Mouse (Mus musculus): ENCODE results near the gene Aldh16a1.

Gene Aldh16a1

DNA sequence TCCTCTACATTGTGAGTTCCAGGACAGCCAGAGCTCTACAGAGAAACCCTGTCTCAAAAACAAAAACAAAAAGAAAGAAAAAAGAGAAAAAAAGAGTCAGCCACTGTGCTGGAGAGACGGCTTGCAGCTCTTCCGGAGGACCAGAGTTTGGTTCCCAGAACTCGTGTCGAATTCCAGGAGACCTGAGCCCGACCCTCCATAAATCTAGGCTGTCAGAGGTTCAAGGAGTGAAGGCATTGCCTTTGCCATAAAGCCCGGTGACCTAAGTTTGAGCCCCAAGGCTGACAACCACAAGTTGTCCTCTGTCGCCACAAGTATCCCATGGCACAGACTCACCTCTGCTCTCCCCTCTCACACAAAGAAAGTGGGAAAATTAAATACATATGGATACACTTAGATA is 60.3 kb downstream of the Aldh16a1 start:
- no peaks in the 10 kb centered on the region for H3K9me3 ChIP-seq (ENCODE audit: low read length)
- TF ChIP-seq POU5F1 (IDR thresholded peaks at IDR 0.05; ENCODE audit: borderline replicate concordance, low read length) = no peak
- no peak for TF ChIP-seq CTCF (conservative IDR thresholded peaks at IDR 0.05; ENCODE audit: low read length)
- TF ChIP-seq NANOG (IDR thresholded peaks at IDR 0.05; ENCODE audit: borderline replicate concordance, low read length) = no peak
- no peaks in the 10 kb centered on the region for H3K27me3 ChIP-seq (ENCODE audit: insufficient read depth, low read length)
- H3K36me3 ChIP-seq (ENCODE audit: insufficient read depth, low read length) = no peaks in the 10 kb centered on the region
- H3K4me3 ChIP-seq (replicated peaks; ENCODE audit: low read length) = no peak overlapping the region
- H3K4me1 ChIP-seq (replicated peaks; ENCODE audit: low read depth, low read length) = peaks cover 76% of the 10 kb centered on the region

DNA sequence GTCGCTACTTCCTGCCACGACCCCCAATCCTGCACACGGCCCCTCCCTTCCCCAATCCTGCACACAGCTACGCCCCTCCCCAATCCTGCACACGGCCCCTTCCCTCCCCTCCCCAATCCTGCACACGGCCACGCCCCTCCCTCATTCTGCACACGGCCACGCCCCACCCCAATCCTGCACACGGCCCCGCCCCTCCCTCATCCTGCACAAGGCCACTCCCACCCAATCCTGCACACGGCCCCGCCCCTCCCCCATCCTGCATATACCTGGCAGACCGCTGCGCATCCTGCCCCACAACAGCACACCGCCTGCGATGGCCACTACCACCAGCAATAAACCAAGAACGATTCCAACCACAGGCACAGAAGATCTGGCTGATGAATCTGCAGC is 60.9 kb downstream of the Aldh16a1 start:
- Histone ChIP-seq H3K9me3 (ENCODE audit: low read length) (no peaks in the 10 kb centered on the region), H3K4me1 (replicated peaks; ENCODE audit: low read depth, low read length) (peaks cover 74% of the 10 kb centered on the region), H3K27me3 (ENCODE audit: insufficient read depth, low read length) (no peaks in the 10 kb centered on the region), H3K4me3 (replicated peaks; ENCODE audit: low read length) (peak overlapping the region; percentile 43; the same call in 1 of the 2 replicates), H3K36me3 (ENCODE audit: insufficient read depth, low read length) (no peaks in the 10 kb centered on the region)
- TF ChIP-seq CTCF (conservative IDR thresholded peaks at IDR 0.05; ENCODE audit: low read length) (no peak), NANOG (IDR thresholded peaks at IDR 0.05; ENCODE audit: borderline replicate concordance, low read length) (no peak), POU5F1 (IDR thresholded peaks at IDR 0.05; ENCODE audit: borderline replicate concordance, low read length) (no peak)

DNA sequence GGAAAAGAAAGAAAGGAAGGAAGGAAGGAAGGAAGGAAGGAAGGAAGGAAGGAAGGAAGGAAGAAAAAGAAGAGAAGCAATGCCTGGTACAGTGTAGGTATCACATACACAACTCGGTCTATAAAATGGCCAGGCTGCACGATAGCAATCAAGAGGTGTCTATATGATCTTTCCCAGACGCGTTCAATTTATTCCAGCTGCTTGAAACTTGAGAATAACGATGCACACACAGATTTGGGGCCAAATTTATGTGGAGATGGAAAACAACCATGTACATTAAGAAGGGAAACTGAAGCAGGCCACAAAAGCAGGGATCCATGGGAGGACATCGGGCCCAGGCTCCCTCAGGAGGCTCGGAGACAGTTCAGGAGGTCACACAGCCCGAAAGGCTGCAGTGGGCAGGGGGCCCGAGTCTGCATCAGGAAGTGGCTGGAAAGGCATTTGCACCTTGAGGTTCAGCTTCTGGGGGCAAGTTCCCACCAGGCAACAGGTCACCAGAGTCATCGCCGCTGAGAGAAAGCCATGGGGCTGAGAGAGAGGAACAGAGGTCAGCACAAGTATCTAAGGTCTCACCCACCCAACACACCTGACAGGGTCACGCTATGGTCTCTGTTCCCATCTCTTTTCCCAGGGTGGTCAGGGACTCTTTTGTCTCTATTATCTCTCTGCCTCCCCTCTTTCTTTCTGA is 61.4 kb downstream of the Aldh16a1 start:
- Histone ChIP-seq H3K4me1 (replicated peaks; ENCODE audit: low read depth, low read length) (peaks cover 76% of the 10 kb centered on the region), H3K36me3 (ENCODE audit: insufficient read depth, low read length) (peaks cover 2% of the 10 kb centered on the region), H3K27me3 (ENCODE audit: insufficient read depth, low read length) (no peaks in the 10 kb centered on the region), H3K9me3 (ENCODE audit: low read length) (no peaks in the 10 kb centered on the region), H3K4me3 (replicated peaks; ENCODE audit: low read length) (peak overlapping the region; percentile 43)
- no peak for TF ChIP-seq NANOG (IDR thresholded peaks at IDR 0.05; ENCODE audit: borderline replicate concordance, low read length)
- no peak for TF ChIP-seq CTCF (conservative IDR thresholded peaks at IDR 0.05; ENCODE audit: low read length)
- no peak for TF ChIP-seq POU5F1 (IDR thresholded peaks at IDR 0.05; ENCODE audit: borderline replicate concordance, low read length)

DNA sequence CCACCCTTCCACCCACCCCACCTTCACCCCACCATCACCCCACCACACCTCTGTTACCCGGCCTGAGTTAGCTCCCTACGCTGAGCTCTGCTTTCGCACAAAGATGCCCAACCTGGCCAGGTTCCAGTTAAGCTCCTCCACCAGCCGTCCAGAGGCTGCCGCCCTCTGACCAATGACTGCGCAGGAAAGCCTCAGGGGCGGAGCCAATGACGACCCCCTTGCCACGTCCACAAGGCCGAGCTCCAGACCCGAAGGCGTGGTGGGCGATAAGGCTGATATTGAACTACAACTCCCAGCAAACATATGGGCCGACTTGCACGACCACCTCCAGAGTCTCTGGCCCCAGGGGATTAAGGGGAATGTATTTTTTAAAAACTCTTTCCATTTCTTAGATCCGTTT is 62.3 kb downstream of the Aldh16a1 start, which contains the start of gene Rcn3:
Rcn3 (minus strand) TSS at position 174 of the 400 bp plus-strand sequence.
- H3K9me3 ChIP-seq (ENCODE audit: low read length) = no peaks in the 10 kb centered on the region
- H3K36me3 ChIP-seq (ENCODE audit: insufficient read depth, low read length) = peaks cover 11% of the 10 kb centered on the region
- TF ChIP-seq POU5F1 (IDR thresholded peaks at IDR 0.05; ENCODE audit: borderline replicate concordance, low read length) = no peak
- TF ChIP-seq NANOG (IDR thresholded peaks at IDR 0.05; ENCODE audit: borderline replicate concordance, low read length) = no peak
- TF ChIP-seq CTCF (conservative IDR thresholded peaks at IDR 0.05; ENCODE audit: low read length) = no peak
- H3K4me3 ChIP-seq (replicated peaks; ENCODE audit: low read length) = peak within 1 kb of the TSS; percentile 74
- no peaks in the 10 kb centered on the region for H3K27me3 ChIP-seq (ENCODE audit: insufficient read depth, low read length)
- peaks cover 76% of the 10 kb centered on the region for H3K4me1 ChIP-seq (replicated peaks; ENCODE audit: low read depth, low read length)

DNA sequence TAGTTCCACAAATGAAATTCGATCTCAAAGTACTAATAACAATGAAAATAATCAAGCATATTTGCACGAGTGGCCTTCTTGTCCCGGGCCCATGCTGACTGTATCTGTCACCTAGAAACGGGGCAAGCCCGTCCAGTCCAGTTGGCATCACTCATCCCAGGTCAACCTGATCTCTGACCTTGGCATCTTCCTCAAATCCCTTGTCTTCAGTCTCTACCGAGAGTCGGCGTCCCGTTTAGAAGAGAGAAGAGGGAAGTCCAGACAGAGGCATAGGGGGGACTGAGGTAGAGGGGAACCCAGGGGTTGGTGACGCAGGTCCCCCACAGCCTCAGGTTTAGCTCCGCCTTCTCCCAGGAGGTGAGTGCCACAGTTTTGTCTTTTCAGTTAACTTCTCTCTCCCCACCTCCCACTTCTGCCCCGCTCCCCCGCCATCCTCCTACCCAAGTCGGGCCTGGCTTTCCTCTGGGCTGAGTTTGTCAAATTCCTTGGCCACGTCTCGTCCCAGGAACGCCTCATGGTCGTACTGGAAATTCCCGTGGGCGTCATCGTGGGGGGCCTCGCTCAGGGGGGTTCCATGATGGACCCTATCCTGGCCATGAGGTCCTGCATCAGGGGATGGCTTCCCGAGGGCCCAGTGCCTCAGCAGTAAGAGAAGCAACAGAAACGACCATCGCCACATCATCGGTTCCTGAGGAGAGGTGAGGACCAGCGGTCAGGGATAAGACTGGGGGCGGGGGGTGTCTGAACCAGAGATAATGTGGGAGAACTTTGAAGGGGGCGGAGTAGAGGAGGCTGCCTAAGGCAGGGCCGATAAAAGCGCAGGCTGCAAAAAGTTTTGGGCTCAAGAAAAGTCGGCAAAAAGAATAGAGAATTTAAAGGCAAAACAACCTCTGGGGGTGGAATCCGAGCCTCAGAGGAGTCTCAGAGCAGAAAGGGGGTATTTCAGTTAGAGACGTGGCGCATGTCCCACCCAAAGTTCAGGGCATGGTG is 63.1 kb downstream of the Aldh16a1 start:
- H3K9me3 ChIP-seq (ENCODE audit: low read length) = no peaks in the 10 kb centered on the region
- no peaks in the 10 kb centered on the region for H3K27me3 ChIP-seq (ENCODE audit: insufficient read depth, low read length)
- peak overlapping the region; percentile 74 for H3K4me3 ChIP-seq (replicated peaks; ENCODE audit: low read length)
- H3K36me3 ChIP-seq (ENCODE audit: insufficient read depth, low read length) = peaks cover 17% of the 10 kb centered on the region
- peaks cover 80% of the 10 kb centered on the region for H3K4me1 ChIP-seq (replicated peaks; ENCODE audit: low read depth, low read length)
- no peak for TF ChIP-seq CTCF (conservative IDR thresholded peaks at IDR 0.05; ENCODE audit: low read length)
- TF ChIP-seq NANOG (IDR thresholded peaks at IDR 0.05; ENCODE audit: borderline replicate concordance, low read length) = no peak
- TF ChIP-seq POU5F1 (IDR thresholded peaks at IDR 0.05; ENCODE audit: borderline replicate concordance, low read length) = no peak

Measured in E14TG2a.4 (cell line).